Mouse (Mus musculus) liver, postnatal 0 days (tissue): ENCODE data around the gene Ctsd. TPM values are rescaled to one million over a fixed set of nuclear protein-coding genes. Genes with fewer than 3 reads are reported as not detected.

Experiments used
- ATAC-seq: fragments of 200-750 bp; cut with Nextera tagmentation; 2 replicates; pipeline ENCODE4 v1.8.0; 2017; ENCODE audit warnings: mild to moderate bottlenecking, moderate library complexity
- DNase-seq: peaks from one replicate; pipeline ENCODE4 v3.0.0-alpha.2; 2016
- H3K27ac ChIP-seq: fragments of 300-500 bp; sonication (generic); 2 replicates; pipeline ENCODE4 v1.5.1; 2014; ENCODE audit warnings: antibody characterized with exemption, moderate library complexity, mild to moderate bottlenecking, low read depth
- H3K27me3 ChIP-seq: fragments of 300-500 bp; sonication (generic); 2 replicates; pipeline ENCODE4 v1.6.1; 2014; ENCODE audit warnings: low read length, control low read depth, mixed read lengths; ENCODE audit not compliant: insufficient read depth
- H3K36me3 ChIP-seq: fragments of 300-500 bp; sonication (generic); replicated peaks from 2 replicates; pipeline ENCODE4 v1.6.1; 2014; ENCODE audit warnings: mild to moderate bottlenecking, control low read depth, low read length, moderate library complexity, mixed read lengths; ENCODE audit not compliant: insufficient read depth
- H3K4me1 ChIP-seq: fragments of 300-500 bp; sonication (generic); 2 replicates; pipeline ENCODE4 v1.6.1; 2014; ENCODE audit warnings: antibody characterized with exemption, mild to moderate bottlenecking, control low read depth; ENCODE audit not compliant: insufficient read depth
- H3K4me2 ChIP-seq: fragments of 300-500 bp; sonication (generic); 2 replicates; pipeline ENCODE4 v1.6.1; 2014; ENCODE audit warnings: low read depth, mild to moderate bottlenecking, low read length, moderate library complexity, mixed read lengths
- H3K4me3 ChIP-seq: fragments of 300-500 bp; sonication (generic); 2 replicates; pipeline ENCODE4 v1.5.1; 2014; ENCODE audit warnings: low read depth, low read length
- H3K9ac ChIP-seq: fragments of 300-500 bp; sonication (generic); replicated peaks from 2 replicates; pipeline ENCODE4 v1.6.1; 2014; ENCODE audit warnings: mild to moderate bottlenecking, moderate library complexity
- H3K9me3 ChIP-seq: fragments of 300-500 bp; sonication (generic); 2 replicates; pipeline ENCODE4 v1.6.1; 2016; ENCODE audit warnings: mild to moderate bottlenecking, control low read depth, low read length, mixed read lengths
- CTCF ChIP-seq: sonication (generic); IDR thresholded peaks from 2 replicates; pipeline ENCODE4 v1.5.1; 2016; ENCODE audit warnings: antibody characterized with exemption, low read depth
- EP300 ChIP-seq: IDR thresholded peaks from 2 replicates; pipeline ENCODE4 v1.6.1; 2016; ENCODE audit warnings: antibody characterized with exemption, low read depth, mild to moderate bottlenecking
- WGBS: fragments of 180-500 bp; shearing (Covaris S2); extraction: QIAGEN DNeasy Blood & Tissue Kit; methylation state at CpG from one replicate; pipeline ENCODE4 v1.1.7; 2014; ENCODE audit not compliant: insufficient replicate concordance; 5-methylcytosine and 5-hydroxymethylcytosine counted together
- polyA plus RNA-seq: library from polyadenylated mRNA; unstranded; fragments of >200 nt; fragmentation: Nextera tagmentation; extraction: Ambion mirVana; gene quantifications from 2 replicates; pipeline ENCODE4 v1.2.1, GENCODE M21; 2015

Gene Ctsd
- 311 and 324 TPM in 2 replicates for polyA plus RNA-seq

- Histone ChIP-seq H3K4me2 (peak within 1 kb of the TSS; percentile 94), H3K4me3 (peak within 1 kb of the TSS; percentile 63), H3K9ac (peak within 1 kb of the TSS; percentile 72), H3K27me3 (no peaks in the 10 kb centered on the region), H3K9me3 (no peaks in the 10 kb centered on the region), H3K4me1 (peaks cover 48% of the 10 kb centered on the region), H3K36me3 (peaks cover 36% of the 10 kb centered on the region), H3K27ac (peak within 1 kb of the TSS; percentile 87)
- peak; percentile 99 for DNase-seq
- no peak for TF ChIP-seq CTCF
- peak; percentile 12 for TF ChIP-seq EP300
- WGBS = under 1% methylated on average over 53 of the region's 55 CpGs
- peak; percentile 93 for ATAC-seq
These were observed at the start of gene Ctsd for GRCm38 (mm10) chr7:142387419-142388148. Gene Ctsd (minus strand): TSS chr7:142388038.

- DNase-seq (no peak), ATAC-seq (no peak)
- 75% methylated on average over 5 of the region's 5 CpGs for WGBS
- Histone ChIP-seq H3K9me3 (no peaks in the 10 kb centered on the region), H3K36me3 (no peaks in the 10 kb centered on the region), H3K9ac (no peak overlapping the region), H3K4me2 (no peak overlapping the region), H3K27me3 (no peaks in the 10 kb centered on the region), H3K27ac (no peak overlapping the region), H3K4me1 (0 out of 2 replicates have a peak, but pooled peaks cover 2% of the 10 kb centered on the region), H3K4me3 (no peak overlapping the region)
- TF ChIP-seq EP300 (no peak), CTCF (peak; percentile 61)
These were observed 49.5 kb upstream of the Ctsd start for GRCm38 (mm10) chr7:142437324-142437723.

- Histone ChIP-seq H3K4me1 (no peaks in the 10 kb centered on the region), H3K9ac (no peak overlapping the region), H3K9me3 (no peaks in the 10 kb centered on the region), H3K27me3 (no peaks in the 10 kb centered on the region), H3K4me3 (no peak overlapping the region), H3K36me3 (no peaks in the 10 kb centered on the region), H3K4me2 (no peak overlapping the region), H3K27ac (no peak overlapping the region)
- peak; percentile 63 for ATAC-seq
- 16% methylated on average over 4 of the region's 4 CpGs for WGBS
- TF ChIP-seq EP300 (no peak), CTCF (peak; percentile 94)
- DNase-seq = peak; percentile 67
These were observed 47.7 kb upstream of the Ctsd start for GRCm38 (mm10) chr7:142435524-142435923.

- H3K4me3 ChIP-seq = no peak within 1 kb of the TSS
- WGBS = 65% methylated on average over 10 of the region's 10 CpGs
- H3K36me3 ChIP-seq = no peaks in the 10 kb centered on the region
- no peaks in the 10 kb centered on the region for H3K27me3 ChIP-seq
- no peak for ATAC-seq
- H3K27ac ChIP-seq = no peak within 1 kb of the TSS
- TF ChIP-seq EP300 (no peak), CTCF (no peak)
- no peaks in the 10 kb centered on the region for H3K4me1 ChIP-seq
- H3K4me2 ChIP-seq = no peak within 1 kb of the TSS
- no peaks in the 10 kb centered on the region for H3K9me3 ChIP-seq
- H3K9ac ChIP-seq = no peak within 1 kb of the TSS
- no peak for DNase-seq
These were observed 46.5 kb upstream of the Ctsd start, which contains the start of gene Syt8 for GRCm38 (mm10) chr7:142434137-142434865. Gene Syt8 (plus strand): TSS chr7:142434850.

- DNase-seq = no peak
- no peaks in the 10 kb centered on the region for H3K36me3 ChIP-seq
- TF ChIP-seq CTCF = no peak
- no peak overlapping the region for H3K4me3 ChIP-seq
- no peaks in the 10 kb centered on the region for H3K27me3 ChIP-seq
- ATAC-seq = no peak
- 23% methylated on average over 19 of the region's 19 CpGs for WGBS
- no peaks in the 10 kb centered on the region for H3K4me1 ChIP-seq
- no peaks in the 10 kb centered on the region for H3K9me3 ChIP-seq
- H3K27ac ChIP-seq = no peak overlapping the region
- no peak overlapping the region for H3K4me2 ChIP-seq
- H3K9ac ChIP-seq = no peak overlapping the region
These were observed 45.8 kb upstream of the Ctsd start for GRCm38 (mm10) chr7:142433623-142434022.

GRCm38 (mm10) chr7:142431106-142431505, 43.3 kb upstream of the Ctsd start:
- Histone ChIP-seq H3K27me3 (no peaks in the 10 kb centered on the region), H3K36me3 (no peaks in the 10 kb centered on the region), H3K9me3 (no peaks in the 10 kb centered on the region), H3K4me2 (no peak overlapping the region), H3K4me3 (no peak overlapping the region), H3K4me1 (no peaks in the 10 kb centered on the region), H3K27ac (no peak overlapping the region), H3K9ac (no peak overlapping the region)
- TF ChIP-seq EP300 (no peak), CTCF (no peak)
- 87% methylated on average over 14 of the region's 14 CpGs for WGBS
- ATAC-seq (no peak), DNase-seq (no peak)
